Mouse (Mus musculus) regulatory T cell (primary cell): ENCODE measurements around the gene Cplane1.
"Not testable (repeated sequence)": the region's sequence is repeated elsewhere in the genome, so short reads cannot be mapped to it uniquely, and the experiment has no call there.

Experiments
- in situ Hi-C: fragments of 300-600 bp; cut with MboI, MseI; formaldehyde crosslinking; loops from one replicate; pipeline ENCODE4 v1.15.1; 2025; ENCODE audit warnings: high pct_unique_total_duplicates

Cplane1 gene

DNA sequence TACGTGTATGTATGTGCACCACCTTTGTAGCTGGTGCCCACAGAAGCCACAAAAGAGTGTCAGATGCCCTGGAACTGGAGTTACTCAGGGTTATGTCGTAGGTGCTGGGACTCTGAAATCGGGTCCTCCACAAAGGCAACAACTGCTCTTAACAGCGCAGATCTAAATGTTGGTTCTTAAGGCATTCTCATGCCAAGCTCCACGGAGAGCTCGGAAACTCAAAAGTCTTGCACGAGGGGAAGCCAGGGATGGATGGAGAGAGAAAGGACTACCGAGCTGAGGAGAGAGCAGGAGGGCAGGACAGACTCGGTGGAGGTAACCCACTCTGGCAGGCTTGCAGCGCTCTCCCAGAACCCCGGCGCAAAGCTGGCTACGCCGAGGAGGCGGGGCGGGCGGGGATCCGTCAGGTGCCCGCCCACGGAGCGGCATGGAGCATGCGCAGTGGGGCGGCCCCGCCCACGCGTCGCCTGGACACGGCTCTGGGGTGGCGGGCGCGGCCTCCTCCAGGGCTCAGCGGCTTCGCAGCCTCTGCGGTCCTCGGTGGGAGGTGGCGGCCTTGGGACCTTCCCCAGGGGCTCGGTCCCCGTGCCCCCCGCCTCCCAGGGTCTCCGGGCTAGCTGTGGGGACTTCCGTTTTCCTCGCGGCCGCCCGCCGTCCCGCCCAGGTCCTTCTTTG is at the start of gene Cplane1:
Gene Cplane1 (plus strand): TSS at position 516 of the 675 bp plus-strand sequence.
- in situ Hi-C loops, result no loop called here

DNA sequence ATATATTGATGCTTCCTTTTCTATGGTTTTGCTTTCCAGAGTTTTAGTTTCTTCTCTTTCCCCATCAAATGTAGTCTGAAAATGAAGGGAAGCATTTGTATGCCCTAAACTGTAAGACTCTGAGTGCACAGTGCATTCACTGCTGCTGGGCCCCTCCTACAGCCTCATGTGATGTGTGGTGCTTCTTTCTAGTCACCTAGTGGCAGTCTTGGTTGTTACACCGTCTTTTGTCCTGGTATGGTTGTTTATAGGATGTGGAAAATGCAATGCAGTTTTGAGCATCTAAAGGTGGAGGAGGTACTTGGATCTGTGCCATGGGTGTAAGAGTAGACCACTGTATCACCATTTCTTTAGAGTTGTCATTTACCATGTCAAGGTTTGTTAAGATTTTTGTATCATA is 39.6 kb upstream of the Cplane1 start:
- in situ Hi-C loops, result no loop called here

DNA sequence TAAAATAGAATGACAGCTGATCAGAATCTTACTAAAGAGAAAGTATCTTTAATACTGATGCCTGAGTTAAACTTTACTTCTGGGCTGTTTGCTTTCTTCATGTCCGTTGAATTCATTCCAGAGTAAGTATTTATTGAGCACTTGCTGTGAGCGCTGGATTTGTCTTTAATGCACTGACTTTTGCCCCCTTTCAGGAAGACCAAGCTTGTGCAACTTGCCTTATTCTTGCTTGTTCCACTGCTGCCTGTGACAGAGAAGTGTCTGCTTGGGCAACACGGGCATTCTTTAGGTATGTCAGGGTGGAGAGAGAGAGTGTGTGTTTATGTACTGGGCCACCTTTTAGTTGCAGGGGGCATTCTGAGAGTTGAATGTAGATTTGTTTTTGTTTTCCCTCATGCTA is 37.6 kb upstream of the Cplane1 start:
- in situ Hi-C loops, result no loop called here

DNA sequence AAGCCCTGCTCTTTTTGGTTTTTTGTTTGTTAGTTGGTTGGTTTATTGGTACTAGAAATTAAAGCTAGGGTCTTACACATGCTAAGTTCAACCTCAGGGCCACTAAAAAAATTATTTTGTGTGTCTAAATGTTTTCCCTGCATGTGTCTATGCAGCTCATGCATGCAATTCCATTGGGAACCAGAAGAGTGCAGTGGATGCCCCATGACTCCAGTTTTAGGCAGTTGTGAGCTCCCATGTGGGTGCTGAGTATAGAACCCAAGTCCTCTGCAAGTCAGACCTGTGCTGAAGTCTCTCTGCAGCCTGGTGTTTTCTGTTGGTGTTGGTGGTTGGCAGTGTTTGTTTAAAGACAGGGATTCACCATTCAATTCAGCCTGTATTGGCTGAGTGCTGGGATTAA is 37.1 kb upstream of the Cplane1 start:
- in situ Hi-C loops, result no loop called here

DNA sequence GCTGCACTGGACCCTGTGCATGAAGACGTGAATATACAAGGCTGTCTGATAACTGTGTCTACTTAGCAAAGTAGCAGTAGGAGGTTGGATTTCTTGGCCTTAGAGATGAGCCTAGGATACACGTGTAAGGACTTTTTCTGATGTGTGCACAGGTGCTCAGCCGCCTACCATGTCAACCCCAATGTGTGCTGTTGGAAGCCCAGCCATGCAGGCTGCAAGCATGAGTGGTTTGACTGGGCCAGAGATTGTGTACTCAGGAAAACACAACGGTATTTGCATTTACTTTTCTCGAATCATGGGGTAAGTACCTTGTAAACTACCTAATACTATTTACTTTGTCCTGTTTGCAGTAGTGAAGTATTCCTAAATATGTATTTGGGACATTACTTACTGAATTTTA is 33.3 kb upstream of the Cplane1 start:
- in situ Hi-C loops, result no loop called here

DNA sequence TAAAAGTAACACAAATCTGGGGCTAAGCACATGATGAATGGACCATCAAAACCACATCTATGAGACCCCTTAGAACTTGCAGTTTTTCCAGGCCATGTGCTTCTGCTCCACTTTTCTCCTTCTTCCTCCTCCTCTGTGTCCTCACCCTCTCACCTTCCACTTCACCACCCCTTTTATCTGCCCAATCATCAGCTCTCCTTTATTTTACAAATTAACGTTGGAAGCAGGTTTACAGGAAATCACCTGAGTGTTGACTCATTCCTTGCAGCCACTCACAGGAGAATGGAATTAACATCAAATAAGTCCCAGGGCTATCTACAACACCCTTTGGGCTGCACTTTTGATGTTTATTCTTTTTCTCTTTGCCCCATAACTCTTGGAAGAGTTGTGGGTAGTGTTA is 7.1 kb upstream of the Cplane1 start:
- in situ Hi-C loops, result no loop called here

DNA sequence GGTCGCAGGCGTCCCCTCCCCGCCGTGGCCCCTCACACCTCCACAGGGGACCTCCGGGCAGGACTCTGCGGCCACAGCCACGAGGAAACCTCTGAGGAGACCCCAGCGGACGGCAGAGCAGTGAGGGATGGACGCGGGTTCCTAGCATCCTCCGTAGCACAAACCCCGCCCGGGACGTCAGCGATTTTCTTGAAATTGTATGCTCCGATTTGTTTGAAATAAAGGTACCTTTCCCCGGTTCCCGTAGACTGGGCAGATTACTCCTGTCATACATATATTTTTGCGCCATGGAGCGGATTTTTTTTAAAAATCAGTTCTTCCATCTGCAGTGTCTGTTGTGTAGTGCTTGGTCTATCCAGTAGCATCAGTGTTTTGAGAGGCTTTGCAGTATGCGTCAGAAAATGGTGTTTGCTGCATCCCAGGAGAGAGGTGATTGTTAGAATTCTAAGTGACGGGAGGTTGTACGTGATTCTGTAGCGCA is 400 bp downstream of the Cplane1 start:
- in situ Hi-C loops, result no loop called here

DNA sequence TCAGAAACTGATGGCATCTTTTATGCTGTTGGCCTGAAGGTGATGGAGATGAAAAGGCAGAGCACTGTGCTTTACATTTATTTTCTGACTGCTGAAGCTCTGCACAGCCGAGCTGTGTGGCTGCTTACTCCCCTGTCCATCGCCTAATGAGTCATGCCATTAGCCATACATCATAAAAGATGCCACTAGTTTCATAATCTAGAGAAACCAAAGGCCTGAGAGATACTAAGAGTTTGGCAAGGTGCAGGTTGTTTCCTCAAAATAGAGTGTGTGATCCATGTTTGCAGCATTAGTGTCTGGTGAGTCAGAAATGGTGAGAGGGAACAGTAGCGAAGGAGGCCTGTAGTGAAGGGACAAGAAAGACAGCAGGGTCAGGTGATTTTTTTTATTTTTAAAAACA is 20.7 kb downstream of the Cplane1 start:
- in situ Hi-C loops, result no loop called here

DNA sequence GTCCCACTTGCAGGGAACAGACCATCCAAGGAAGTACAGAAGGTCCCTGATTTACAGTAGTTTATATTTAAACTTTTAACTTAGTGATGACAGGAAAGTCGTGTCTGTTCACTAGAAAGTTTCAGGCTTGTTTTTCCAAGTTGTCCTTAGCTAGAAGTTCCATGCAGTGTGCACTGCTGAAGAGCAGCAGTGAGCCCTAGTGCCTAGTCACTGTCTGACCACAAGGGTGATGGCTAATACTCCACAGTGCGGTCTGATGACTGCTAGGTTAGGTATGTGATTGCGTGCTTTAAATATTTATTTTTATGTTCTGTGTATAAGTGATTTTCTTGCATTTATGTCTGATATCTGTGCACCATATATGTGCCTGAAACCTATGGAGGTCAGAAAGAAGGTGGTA is 21.5 kb downstream of the Cplane1 start:
- in situ Hi-C loops, result no loop called here

DNA sequence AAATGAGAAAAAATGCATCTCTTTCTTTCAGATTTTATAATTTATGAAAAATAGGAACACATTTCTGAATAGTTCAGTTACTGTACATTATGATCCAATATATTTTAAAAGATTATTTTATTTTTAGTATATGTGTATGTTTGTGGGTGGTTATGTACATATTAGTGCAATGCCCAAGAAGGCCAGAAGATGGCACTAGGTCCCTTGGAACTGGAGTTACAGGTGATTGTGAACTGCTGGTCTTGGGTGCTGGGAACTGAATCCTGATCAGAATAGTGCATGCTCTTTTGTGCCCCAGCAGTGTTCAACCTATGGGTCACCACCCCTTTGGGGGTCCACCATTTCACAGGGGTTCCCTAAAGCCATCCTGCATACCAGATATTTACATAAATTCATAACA is 31.4 kb downstream of the Cplane1 start:
- in situ Hi-C loops, result loop anchor here (10.0 kb wide), 1 partner anchor 394 kb away; no protein-coding TSS in a partner anchor

DNA sequence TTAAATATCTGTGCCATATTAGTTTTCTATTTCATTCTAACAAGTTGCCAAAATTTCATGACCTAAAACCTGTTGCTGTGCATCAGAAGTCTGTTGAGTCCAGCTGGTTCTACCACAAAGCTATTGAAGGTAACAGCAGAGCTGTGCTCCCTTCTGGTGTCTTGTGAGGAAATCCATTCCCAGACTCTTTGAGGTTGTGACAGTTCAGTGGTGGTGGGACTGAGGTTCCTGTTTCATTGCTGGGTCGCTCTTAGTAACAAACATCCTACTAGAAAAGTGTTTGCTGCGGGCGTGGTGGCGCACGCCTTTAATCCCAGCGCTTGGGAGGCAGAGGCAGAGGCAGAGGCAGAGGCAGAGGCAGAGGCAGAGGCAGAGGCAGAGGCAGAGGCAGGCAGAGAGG is 39.5 kb downstream of the Cplane1 start:
- in situ Hi-C loops, result loop anchor here (10.0 kb wide), 1 partner anchor 386 kb away; no protein-coding TSS in a partner anchor

DNA sequence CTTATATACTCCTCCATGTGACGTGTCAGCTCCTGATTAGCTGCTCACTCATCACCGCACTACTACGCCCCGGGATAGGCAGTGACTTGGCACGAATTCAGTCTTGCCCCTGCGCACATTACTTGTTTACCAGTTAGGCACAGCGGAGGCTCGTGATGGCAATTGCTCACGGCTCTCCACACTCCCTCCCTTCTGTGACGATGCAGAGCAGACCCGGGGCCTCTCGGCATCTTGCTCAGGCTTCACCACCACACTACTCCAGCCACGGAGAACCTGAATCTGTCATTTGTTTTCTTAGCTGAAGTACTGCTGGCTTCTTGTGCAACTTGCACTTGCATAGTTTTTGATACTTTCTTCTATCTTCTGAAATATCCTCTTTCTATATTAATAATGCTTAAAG is 45.9 kb downstream of the Cplane1 start:
- in situ Hi-C loops, result no loop called here

DNA sequence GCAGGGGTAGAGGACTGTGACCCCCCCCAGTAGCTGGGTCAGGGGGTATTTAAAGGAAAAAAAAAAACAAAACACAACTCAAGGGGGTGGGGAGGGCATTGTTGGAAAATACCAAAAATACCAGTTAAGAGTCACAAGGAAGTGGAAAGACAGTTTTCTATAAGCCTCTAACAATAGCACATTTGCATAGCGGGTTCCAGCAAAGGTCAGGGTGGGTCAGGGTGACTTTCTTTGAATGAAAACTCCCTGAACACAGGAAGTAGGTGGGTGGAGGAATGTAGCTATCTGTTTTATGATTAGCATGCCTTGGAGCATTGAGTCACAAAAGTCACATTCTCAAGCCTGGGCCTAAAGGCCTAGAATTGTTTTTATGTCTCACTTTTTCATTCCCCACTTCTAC is 65.3 kb downstream of the Cplane1 start:
- in situ Hi-C loops, result not testable (repeated sequence)

DNA sequence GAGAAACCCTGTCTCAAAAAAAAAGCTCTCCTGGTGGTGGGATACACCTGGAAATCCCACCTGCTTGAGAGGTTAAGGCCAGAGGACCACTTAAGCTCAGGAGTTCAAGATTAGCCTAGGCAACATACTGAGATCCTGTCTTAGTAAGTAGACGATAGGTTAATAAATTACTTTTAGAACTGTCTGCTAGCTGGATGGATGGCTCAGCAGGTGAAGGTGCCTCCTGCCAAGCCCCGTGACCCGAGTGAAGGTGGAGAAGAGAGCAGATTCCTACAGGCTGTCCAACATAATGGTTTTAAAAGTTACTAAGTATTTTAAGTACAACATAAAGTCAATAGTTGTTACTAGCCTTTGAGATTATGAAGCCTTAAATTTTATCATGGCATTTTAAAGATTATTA is 97.0 kb downstream of the Cplane1 start:
- in situ Hi-C loops, result no loop called here

DNA sequence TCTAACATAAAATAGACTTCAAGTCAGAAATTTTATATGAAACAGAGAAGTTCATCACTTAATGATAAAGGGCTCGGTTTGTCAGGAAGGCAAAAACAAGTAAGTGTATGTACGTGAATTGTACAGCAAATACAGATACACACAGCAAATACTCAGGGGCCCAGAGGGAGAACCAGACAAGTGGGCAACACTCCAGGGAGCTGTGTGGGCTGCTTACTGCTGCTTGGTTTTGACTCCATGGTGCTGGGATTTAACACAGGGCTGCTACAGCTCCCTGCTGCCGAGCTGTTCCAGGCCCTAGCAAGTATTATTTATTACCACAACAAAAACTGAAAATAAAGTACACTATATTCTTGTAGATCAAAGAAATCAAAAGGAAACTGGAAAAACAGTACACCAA is 98.3 kb downstream of the Cplane1 start:
- in situ Hi-C loops, result no loop called here

DNA sequence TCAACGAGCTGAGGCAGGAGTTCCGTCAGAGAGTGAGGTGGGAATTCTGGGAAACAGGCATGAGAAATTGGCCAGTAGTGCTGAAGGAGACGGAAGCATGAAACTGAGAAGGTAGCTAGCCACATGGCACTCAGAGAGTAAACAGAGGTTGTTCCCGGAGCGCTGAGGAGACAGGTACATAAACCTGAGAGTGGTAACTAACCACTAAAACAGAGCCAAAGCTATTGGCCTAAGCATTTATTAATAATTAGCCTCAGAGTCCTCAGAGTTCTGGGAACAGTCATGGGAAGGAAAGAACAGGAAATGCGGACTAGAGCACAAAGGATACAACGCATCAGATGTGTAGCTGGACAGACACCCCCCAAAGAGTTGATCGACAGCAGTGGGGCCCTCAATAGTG is 99.3 kb downstream of the Cplane1 start:
- in situ Hi-C loops, result no loop called here

DNA sequence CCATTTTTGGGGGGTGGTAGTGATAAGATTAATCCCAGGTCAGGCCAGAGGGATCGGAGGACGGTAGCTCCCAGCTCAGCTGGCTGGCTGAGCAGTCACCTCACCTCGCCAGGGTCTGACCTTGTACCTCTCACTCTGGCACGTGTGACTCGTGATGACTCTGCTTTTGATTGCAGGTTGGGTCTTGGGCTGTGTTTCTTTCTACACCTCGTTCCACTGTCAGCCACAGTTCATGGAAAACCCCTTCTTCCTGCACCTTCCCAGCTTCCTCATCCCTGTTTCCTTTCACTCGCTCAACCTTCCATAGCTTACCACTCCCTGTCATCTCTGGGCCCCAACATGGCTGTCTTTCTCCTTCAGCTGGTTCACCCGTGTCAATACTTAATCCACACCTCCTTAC is 103.0 kb downstream of the Cplane1 start:
- in situ Hi-C loops, result loop anchor here (10.0 kb wide), 1 partner anchor 463 kb away; no protein-coding TSS in a partner anchor

DNA sequence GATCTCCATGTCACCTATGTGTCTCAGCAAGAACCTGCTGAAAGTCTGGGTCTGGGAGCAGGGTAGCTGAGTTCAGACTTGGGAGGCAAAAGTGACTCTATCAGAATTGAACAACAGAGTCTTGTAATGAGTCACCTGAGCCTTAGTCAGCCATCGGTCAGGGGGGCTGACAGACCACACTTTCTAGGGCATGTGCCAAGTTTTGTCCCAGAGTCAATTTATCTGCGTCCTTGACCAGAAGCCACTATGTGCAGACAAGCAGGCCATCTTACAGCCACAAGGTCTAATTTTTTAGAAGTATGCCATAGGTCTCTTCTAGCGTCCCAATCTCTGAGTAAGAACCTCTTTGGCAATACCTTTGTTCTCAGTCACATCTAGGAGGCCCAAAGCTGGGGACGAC is 109.0 kb downstream of the Cplane1 start:
- in situ Hi-C loops, result loop anchor here (10.0 kb wide), 1 partner anchor 457 kb away; no protein-coding TSS in a partner anchor

DNA sequence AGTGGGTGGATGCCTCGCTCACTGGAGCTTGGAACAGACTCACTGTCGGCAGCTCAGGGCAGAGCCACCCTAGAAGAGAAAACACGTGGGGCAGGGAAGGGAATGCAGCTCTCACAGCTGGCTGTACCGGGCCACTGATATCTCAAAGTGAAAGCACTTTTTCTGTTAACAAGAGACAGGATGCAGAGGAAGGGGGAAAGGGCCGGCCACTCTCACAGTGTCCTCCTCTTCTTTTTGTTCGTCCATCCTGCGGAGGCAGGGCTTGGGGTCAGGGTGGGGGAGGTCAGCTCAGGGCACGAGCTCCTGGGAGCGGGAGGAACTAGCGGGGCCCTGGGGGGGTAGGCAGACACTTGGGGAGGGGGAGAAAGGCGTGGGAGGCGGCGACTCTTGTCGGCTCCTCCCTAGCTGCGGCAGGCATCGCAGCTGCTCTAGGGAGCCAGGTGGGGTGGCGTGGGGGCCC is 110.4 kb downstream of the Cplane1 start:
- in situ Hi-C loops, result loop anchor here (10.0 kb wide), 1 partner anchor 455 kb away; no protein-coding TSS in a partner anchor

DNA sequence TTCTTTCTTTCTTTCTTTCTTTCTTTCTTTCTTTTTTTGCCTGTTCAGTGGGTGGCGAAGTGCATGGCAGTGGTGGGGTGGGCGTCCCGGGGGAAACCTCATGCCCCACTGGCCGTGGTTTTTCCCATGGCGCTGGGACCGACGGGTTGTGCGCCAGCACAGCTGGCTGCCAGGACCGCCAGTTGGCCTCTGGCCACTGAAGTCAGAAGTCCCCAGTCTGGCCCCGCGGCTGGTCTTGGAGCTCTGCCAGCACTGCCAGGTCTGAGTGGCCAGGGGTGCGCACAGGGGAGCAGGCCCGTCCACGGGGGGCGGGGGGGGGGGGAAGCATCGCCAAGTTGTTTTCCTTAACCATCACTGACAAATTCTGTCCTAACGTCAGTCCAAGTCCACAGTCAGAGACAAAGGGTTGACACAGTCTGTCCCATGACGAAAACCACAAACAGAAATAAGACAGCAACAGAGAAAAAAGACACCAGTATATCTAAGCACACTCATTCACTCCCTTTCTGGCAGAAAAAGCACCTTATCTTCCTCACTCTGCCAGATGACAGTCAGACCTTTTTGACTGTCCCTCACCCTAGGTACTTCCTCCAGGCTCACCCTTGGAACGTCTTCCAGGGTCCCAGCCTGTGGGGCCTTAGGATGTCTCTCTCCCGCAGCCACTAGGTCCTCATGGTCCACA is 111.2 kb downstream of the Cplane1 start:
- in situ Hi-C loops, result loop anchor here (10.0 kb wide), 1 partner anchor 455 kb away; no protein-coding TSS in a partner anchor

DNA sequence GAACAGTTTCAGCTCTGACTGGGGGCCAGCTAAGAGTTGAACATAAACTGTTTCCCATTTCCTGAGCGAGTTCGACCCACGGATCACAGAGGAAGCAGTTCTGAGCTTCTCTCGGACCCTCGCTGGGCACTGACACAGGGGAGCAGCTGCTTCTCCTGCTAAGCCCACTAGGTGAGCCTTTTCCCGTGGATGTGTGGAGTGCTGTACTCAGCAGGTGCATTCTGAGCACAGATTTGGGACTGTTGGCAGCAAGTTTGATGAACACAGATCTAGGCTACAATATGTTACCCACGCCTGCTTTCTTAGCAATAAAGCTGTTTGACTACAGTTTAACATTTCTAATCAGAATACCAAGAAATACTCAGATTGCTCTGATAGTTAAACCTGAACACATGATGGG is 112.8 kb downstream of the Cplane1 start:
- in situ Hi-C loops, result no loop called here

DNA sequence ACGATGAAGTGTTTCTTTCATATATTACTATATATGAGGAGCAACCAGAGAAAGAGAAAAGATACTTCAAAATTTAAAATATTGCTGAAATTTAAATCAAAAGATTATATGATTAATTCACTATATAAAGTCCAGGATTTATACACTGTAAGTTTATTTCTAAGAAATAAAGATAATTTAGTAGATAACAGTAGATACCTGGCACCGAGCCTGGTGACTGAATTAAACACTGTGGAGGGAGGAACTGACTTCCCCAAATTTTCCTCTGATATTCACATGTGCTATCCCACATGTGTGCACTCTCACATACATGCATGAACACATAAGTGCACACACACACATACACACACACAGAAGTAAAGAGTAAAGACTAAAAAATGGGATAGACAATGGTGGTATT is 113.2 kb downstream of the Cplane1 start:
- in situ Hi-C loops, result no loop called here

DNA sequence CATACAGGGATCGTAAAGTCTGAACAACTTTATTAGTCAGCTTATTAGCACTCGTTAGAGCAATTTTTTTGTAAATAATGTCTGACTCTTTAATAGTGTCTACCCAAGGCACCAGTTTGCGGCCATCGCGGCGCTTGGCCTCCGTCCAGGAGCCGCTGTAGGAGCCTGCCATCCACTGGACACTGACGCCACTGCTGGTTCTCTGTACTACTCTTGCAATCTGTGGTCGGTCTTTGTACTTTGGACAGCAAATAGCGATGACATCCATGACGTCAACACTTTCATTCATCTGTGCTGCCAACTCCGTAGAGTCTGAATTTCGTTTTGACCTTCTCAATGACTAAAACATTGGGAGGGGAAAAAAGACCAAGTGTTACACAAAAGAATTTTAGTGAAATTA is 122.3 kb downstream of the Cplane1 start:
- in situ Hi-C loops, result no loop called here
